Mouse (Mus musculus) CH12.LX (cell line): ENCODE measurements around the gene Mrtfa. TPM values are rescaled to one million over a fixed set of nuclear protein-coding genes. Genes with fewer than 3 reads are reported as not detected.

Experiments used
- DNase-seq: peaks from one replicate; pipeline ENCODE4 v3.0.0-alpha.2; 2013; ENCODE audit errors: extremely low read depth
- H3K27ac ChIP-seq: 2 replicates; pipeline ENCODE4 v1.5.1; 2012; ENCODE audit warnings: low read depth, mild to moderate bottlenecking, control low read depth, moderate library complexity; ENCODE audit not compliant: insufficient read depth
- H3K27me3 ChIP-seq: replicated peaks from 2 replicates; pipeline ENCODE3; 2012; ENCODE audit warnings: inconsistent platforms
- H3K36me3 ChIP-seq, 2 experiments: replicated peaks in 1 of 2; 2 replicates each; pipeline versions ENCODE3 to v1.6.1; 2012; ENCODE audit warnings: inconsistent platforms in 1 of 2, low read length in 1 of 2, mild to moderate bottlenecking in 1 of 2, mixed read lengths in 1 of 2, moderate library complexity in 1 of 2; ENCODE audit not compliant: control insufficient read depth in 1 of 2, insufficient read depth in 1 of 2
- H3K4me1 ChIP-seq, 2 experiments: 2 replicates each; pipeline ENCODE4 v1.6.1; 2012; ENCODE audit warnings: inconsistent platforms in 1 of 2, moderate library complexity in 1 of 2; ENCODE audit not compliant: insufficient read depth in 2 of 2, control insufficient read depth in 1 of 2
- H3K4me2 ChIP-seq: 2 replicates; pipeline ENCODE4 v1.6.1; 2012; ENCODE audit warnings: low read depth, mild to moderate bottlenecking, control low read depth; ENCODE audit not compliant: poor library complexity, insufficient read depth, severe bottlenecking
- H3K4me3 ChIP-seq, 3 experiments: fragments of 150-350 bp in 1 of 3; sonication (generic) in 1 of 3; replicated peaks in 1 of 3; 2 replicates each; pipeline versions ENCODE3 to v1.5.1; 2011 to 2012; ENCODE audit warnings: low read depth in 2 of 3, low read length in 2 of 3, mild to moderate bottlenecking in 2 of 3, moderate library complexity in 2 of 3, control low read depth in 1 of 3, improper control_type of control experiment in 1 of 3, inconsistent platforms in 1 of 3, mixed read lengths in 1 of 3; ENCODE audit not compliant: poor library complexity in 1 of 3
- H3K79me2 ChIP-seq: replicated peaks from 2 replicates; pipeline ENCODE4 v1.6.1; 2012; ENCODE audit warnings: mild to moderate bottlenecking, moderate library complexity; ENCODE audit not compliant: control insufficient read depth, poor library complexity, insufficient read depth, severe bottlenecking; ENCODE audit errors: extremely low read depth
- H3K9ac ChIP-seq: 2 replicates; pipeline ENCODE4 v1.6.1; 2012; ENCODE audit warnings: low read depth, mild to moderate bottlenecking, control low read depth, moderate library complexity; ENCODE audit not compliant: insufficient read depth
- H3K9me3 ChIP-seq: replicated peaks from 2 replicates; pipeline ENCODE3; 2012; ENCODE audit warnings: low read length, inconsistent platforms, mixed read lengths
- BHLHE40 ChIP-seq: IDR thresholded peaks from 2 replicates; pipeline ENCODE4 v1.6.1; 2011; ENCODE audit warnings: mild to moderate bottlenecking, low read depth, low read length, improper control_type of control experiment
- CHD1 ChIP-seq: IDR thresholded peaks from 2 replicates; pipeline ENCODE4 v1.6.1; 2012; ENCODE audit warnings: low read depth, low read length, improper control_type of control experiment, inconsistent platforms
- CTCF ChIP-seq, 2 experiments: IDR thresholded peaks in 1 of 2; conservative IDR thresholded peaks in 1 of 2; 2 replicates each; pipeline ENCODE4 v1.5.1; 2011 to 2012; ENCODE audit warnings: low read depth in 2 of 2, low read length in 2 of 2, improper control_type of control experiment in 1 of 2, inconsistent platforms in 1 of 2, mild to moderate bottlenecking in 1 of 2, moderate library complexity in 1 of 2
- ELF1 ChIP-seq: IDR thresholded peaks from 2 replicates; pipeline ENCODE4 v1.6.1; 2014; ENCODE audit warnings: low read depth, mild to moderate bottlenecking, inconsistent platforms, low read length, improper control_type of control experiment
- MAFK ChIP-seq: IDR thresholded peaks from 2 replicates; pipeline ENCODE4 v1.6.1; 2011; ENCODE audit warnings: low read length, improper control_type of control experiment; ENCODE audit not compliant: insufficient replicate concordance
- MAX ChIP-seq: IDR thresholded peaks from 2 replicates; pipeline ENCODE4 v1.6.1; 2011; ENCODE audit warnings: low read length, improper control_type of control experiment
- MXI1 ChIP-seq: IDR thresholded peaks from 2 replicates; pipeline ENCODE4 v1.6.1; 2011; ENCODE audit warnings: mild to moderate bottlenecking, low read depth, low read length, improper control_type of control experiment
- MYC ChIP-seq: IDR thresholded peaks from 2 replicates; pipeline ENCODE4 v1.6.1; 2011; ENCODE audit warnings: low read depth, mild to moderate bottlenecking, improper control_type of control experiment, low read length
- NRF1 ChIP-seq: IDR thresholded peaks from 2 replicates; pipeline ENCODE4 v1.6.1; 2014; ENCODE audit warnings: low read depth, mild to moderate bottlenecking, inconsistent platforms, low read length, improper control_type of control experiment, moderate library complexity
- RAD21 ChIP-seq: IDR thresholded peaks from 2 replicates; pipeline ENCODE4 v1.6.1; 2011; ENCODE audit warnings: low read depth, mild to moderate bottlenecking, low read length, improper control_type of control experiment, moderate library complexity
- RCOR1 ChIP-seq: conservative IDR thresholded peaks from 2 replicates; pipeline ENCODE4 v1.6.1; 2012; ENCODE audit warnings: low read depth, mild to moderate bottlenecking, inconsistent platforms, low read length, improper control_type of control experiment
- SIN3A ChIP-seq: IDR thresholded peaks from 2 replicates; pipeline ENCODE4 v1.6.1; 2012; ENCODE audit warnings: low read length, improper control_type of control experiment, inconsistent platforms
- TBP ChIP-seq: conservative IDR thresholded peaks from 2 replicates; pipeline ENCODE4 v1.6.1; 2011; ENCODE audit warnings: low read depth, low read length, improper control_type of control experiment
- USF2 ChIP-seq: conservative IDR thresholded peaks from 2 replicates; pipeline ENCODE4 v1.6.1; 2011; ENCODE audit warnings: low read depth, low read length, improper control_type of control experiment
- ZC3H11A ChIP-seq: IDR thresholded peaks from 2 replicates; pipeline ENCODE4 v1.6.1; 2012; ENCODE audit warnings: low read depth, mild to moderate bottlenecking, inconsistent platforms, low read length, improper control_type of control experiment
- ZKSCAN1 ChIP-seq: IDR thresholded peaks from 2 replicates; pipeline ENCODE4 v1.6.1; 2012; ENCODE audit warnings: low read depth, inconsistent platforms, low read length, improper control_type of control experiment, borderline replicate concordance
- dilution Hi-C: fragments of 300-500 bp; cut with MboI; formaldehyde crosslinking; loops from 2 replicates; pipeline ENCODE4 v1.14.3; 2020; ENCODE audit warnings: low sequenced_read_pairs; ENCODE audit not compliant: extremely low pct_unique_long_range_greater_than_20kb, extremely low pct_ligation_motif_present
- in situ Hi-C: fragments of 300-500 bp; cut with MboI; formaldehyde crosslinking; loops from 3 replicates; pipeline ENCODE4 v1.14.3; 2019; ENCODE audit warnings: low sequenced_read_pairs, low pct_ligation_motif_present, low pct_unique_long_range_greater_than_20kb, mixed read lengths
- polyA plus RNA-seq: library from polyadenylated mRNA; unstranded; fragments of >175 nt; gene quantifications from 2 replicates; pipeline ENCODE4 v1.2.1, GENCODE M21; 2012; ENCODE audit warnings: low read depth; ENCODE audit not compliant: insufficient read length
- total RNA-seq, 2 experiments: library from RNA; depleted of rRNA; stranded (reverse); fragments of 300-350 nt in 1 of 2; fragments of >200 nt in 1 of 2; gene quantifications; 2 replicates each; pipeline ENCODE4 v1.2.3; 2012 to 2014

The Mrtfa gene
- total and polyA plus RNA-seq, 3 experiments = 4.6 to 23.2 (median 8.2) TPM

GRCm38 (mm10) chr15:81000419-81001138, 190.0 kb downstream of the Mrtfa start:
- H3K27me3 ChIP-seq = no peaks in the 10 kb centered on the region
- peaks cover 14 to 30% of the 10 kb centered on the region in 2 experiments for H3K36me3 ChIP-seq
- no peak for DNase-seq
- H3K4me1 ChIP-seq = peaks cover 0 to 15% of the 10 kb centered on the region in 2 experiments; a peak in 1 of 4 replicates
- H3K4me2 ChIP-seq = no peak overlapping the region
- in situ Hi-C loops = no loop called here
- TF ChIP-seq MAFK (no peak), SIN3A (no peak), RCOR1 (no peak), ZC3H11A (no peak), ZKSCAN1 (no peak), MYC (no peak), CTCF (conservative IDR thresholded peaks at IDR 0.05 in 1 of 2, IDR thresholded peaks at IDR 0.05 in 1 of 2; ENCODE audit: low read depth in 2 of 2, low read length in 2 of 2) (no peak)
- H3K9ac ChIP-seq = no peak overlapping the region
- no peak overlapping the region for H3K4me3 ChIP-seq
- dilution Hi-C loops = no loop called here
- H3K79me2 ChIP-seq = no peaks in the 10 kb centered on the region
- no peak overlapping the region for H3K27ac ChIP-seq
- H3K9me3 ChIP-seq = no peaks in the 10 kb centered on the region

DNA sequence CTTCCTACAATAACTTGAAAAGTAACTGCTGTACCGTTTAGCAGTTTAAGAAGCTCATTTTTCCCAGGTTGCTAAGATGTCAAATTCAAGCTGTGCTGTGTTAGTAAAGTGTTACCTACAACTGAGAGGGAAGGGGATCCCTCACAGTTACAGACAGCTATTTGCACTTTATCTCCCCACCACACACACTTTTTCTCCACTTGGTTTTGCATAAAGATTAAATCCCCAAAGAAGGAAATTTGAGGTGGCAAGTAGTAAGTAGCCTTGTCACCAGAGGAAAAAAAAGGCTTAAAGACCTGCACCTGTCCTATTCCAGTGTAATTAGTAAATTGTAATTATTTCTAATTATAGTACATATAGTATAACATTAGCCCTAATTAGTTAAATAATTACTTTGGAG, 193.5 kb downstream of the Mrtfa start:
- no peaks in the 10 kb centered on the region for H3K27me3 ChIP-seq
- H3K4me3 ChIP-seq = no peak overlapping the region
- H3K4me2 ChIP-seq = no peak overlapping the region
- TF ChIP-seq RAD21 = no peak
- no peak for TF ChIP-seq BHLHE40
- TF ChIP-seq CHD1 = no peak
- no peak for TF ChIP-seq MXI1
- no peak for TF ChIP-seq USF2
- no peak for TF ChIP-seq TBP
- TF ChIP-seq ELF1 = no peak
- no peak for TF ChIP-seq NRF1
- no peak for TF ChIP-seq MAFK
- TF ChIP-seq MAX = no peak
- no peaks in the 10 kb centered on the region for H3K9me3 ChIP-seq
- H3K9ac ChIP-seq = no peak overlapping the region
- H3K4me1 ChIP-seq = peaks cover 0 to 15% of the 10 kb centered on the region in 2 experiments; a peak in 1 of 4 replicates
- H3K79me2 ChIP-seq = no peaks in the 10 kb centered on the region
- H3K36me3 ChIP-seq = peaks cover 0 to 12% of the 10 kb centered on the region in 2 experiments
- H3K27ac ChIP-seq = no peak overlapping the region
- in situ Hi-C loops (no loop called here), dilution Hi-C loops (no loop called here)
- no peak for DNase-seq
